Mouse (Mus musculus): ENCODE measurements around the gene Olfr921.

The Olfr921 gene

DNA sequence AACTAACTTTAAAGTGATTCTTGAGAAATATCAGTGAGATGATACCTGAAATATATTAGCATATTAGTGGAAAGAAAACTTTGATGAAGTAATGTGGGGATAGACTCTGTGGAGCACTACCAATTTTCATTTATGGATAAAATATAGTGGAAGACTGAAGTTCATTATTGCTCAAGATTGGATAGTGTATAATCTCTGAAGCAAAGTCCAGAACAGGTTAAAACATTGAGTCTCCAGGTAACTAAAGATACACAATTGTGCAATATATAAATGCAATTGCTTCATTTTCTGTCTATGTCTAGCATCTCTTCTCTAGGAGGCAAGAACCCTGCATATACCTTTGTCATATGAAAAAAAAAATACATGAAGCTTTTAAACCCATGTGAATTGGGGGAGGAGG is at the start of gene Olfr921:
Olfr921 (plus strand) TSS at position 301 of the 400 bp plus-strand sequence.
- no peak for DNase-seq (ENCODE audit: low read depth, low spot score)

DNA sequence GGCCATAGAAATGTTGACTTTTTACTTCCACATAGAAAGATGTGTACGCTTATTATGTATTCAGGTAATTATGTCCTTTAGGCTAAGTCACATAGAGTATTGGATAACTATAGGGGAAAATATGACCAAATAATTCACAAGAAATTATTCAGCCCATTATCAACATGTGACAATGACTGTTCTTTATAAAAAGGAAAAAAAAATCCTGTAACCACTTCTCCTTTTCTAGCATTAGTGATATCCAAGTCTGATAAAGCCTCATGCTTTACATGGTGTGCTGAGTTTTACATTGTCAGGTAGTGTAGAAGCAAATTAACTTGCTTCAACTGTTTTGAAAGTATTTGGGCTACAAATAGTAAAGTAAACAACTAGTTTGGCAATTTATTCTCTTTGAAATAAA is 48.8 kb upstream of the Olfr921 start:
- DNase-seq (ENCODE audit: low read depth, low spot score), result no peak

DNA sequence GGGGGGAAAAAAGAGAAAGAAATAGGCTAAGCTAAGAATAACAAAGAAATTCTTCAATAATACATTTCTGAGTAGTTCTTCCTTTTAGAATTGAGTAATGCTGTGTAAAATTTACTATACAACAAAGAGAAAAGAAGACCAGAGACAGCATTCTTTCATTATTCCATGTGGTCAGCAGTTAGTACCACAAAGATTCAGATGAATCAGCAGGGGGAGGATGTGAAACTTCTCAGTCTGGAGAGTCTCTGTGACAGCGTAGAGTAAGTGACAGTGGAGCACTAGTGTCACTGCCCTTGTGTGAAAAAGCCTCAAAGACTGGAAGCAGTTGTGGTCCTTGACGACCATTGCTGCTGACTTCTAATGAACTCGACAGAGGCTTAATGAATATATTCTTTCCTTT is 44.6 kb upstream of the Olfr921 start:
- DNase-seq (ENCODE audit: low read depth, low spot score), result no peak

DNA sequence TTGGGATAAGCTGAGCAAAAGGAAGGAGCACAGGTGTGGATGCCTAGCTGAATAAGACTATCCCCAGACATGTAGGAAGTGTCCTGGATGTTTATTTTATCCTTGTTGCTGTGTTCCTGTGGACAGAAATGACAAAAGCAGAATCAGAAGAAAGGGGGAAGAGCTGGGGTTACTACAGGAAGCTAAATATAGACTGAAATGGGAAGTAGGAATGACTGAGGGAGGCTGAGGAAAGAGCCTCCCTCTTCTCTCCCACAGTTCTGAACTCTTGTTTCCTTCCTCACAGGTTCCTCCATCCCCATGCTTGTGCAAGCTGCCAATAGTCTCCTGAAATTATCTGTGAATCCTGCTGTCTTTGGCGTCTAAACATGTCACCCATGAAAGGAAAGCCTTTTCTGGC is 31.5 kb upstream of the Olfr921 start:
- no peak for DNase-seq (ENCODE audit: low read depth, low spot score)

DNA sequence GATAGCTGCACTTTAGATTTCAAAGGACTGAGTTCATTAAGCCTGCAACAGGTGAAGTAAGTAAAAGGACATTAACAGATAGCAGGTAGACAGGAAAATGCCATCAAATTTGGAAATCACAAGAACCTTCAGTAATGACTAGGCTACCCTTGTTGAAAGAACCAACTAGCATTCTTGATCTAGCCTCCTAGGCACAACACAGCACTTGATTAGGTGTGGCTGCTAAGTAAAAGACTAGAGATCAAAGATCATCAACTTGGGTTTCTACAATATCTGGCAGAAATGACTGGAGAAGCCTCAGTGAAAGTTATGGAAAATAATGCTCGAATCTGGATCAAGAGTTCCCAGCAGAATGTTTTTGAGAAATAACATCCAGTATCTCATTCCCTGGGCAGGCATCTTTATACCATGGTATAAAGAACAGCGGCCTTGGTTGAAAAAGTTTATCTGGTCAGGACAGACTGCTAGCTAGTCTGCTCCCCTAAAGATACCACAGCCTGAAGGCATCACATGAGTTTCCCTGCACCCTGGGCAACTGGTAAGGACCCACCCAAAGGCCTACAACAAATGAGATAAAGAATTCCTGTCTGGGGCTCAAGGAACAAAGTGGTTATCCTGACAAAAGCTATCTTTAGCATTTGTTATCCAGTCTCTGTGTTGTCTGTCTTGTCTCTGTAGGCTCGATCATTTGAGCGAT is 28.1 kb upstream of the Olfr921 start:
- DNase-seq (ENCODE audit: low read depth, low spot score), result peak; percentile 5

DNA sequence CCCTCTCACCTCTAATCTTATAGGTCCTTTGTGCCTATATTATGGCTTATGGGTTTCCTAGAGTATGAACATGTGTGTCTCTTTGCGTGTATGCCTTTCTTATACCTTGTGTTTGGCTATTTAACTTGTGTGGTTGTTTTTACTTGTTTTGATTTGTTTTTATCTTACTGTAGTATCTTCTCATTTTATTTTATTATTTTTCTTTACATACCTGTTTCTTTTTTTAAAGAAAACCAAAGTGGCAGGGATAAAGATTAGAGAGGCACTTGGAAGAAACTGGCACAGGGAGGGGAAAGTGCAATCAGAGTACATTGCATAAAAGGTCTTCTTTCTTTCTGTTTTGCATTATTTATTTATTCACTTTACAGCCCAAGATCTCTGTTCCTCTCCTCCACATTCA is 20.9 kb upstream of the Olfr921 start, which contains the start of gene Olfr920:
Olfr920 (plus strand) TSS at position 301 of the 400 bp plus-strand sequence.
- DNase-seq (ENCODE audit: low read depth, low spot score), result no peak

DNA sequence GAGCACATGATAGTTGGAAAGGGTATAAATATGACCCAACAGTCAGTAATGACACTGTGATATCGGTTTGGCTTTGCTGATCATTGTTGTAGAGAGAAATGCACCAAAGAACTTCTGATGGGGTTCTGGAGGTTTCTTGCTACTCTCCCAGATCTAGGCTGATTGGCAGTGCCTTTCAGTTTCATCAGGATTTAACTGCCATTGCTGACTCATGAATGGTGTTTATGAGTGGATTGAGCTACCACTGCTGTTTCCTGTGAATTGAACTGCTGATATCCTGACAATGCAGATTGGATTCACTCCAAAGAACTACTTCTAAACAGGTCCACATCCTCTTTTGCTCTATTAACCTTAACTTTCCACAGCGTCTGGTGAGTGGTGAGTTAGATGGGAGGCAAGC is 19.8 kb downstream of the Olfr921 start:
- no peak for DNase-seq (ENCODE audit: low read depth, low spot score)

DNA sequence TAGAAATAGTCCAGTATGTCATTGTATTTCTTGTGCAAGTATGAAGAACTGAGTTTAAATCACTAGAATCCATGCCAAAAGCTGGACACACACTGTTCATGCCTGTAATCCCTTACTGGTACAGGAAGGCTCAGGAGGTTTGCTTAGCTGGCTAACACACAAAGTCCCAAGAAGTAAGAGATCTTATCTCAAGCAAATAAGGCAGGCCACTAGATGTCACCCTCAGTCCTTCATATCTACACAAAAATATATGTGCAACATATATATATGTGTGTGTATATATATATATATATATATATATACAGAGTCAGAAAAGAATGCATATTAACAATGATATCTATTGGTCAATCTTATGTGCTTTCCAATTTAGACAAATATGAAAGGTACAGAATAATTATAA is 32.8 kb downstream of the Olfr921 start:
- DNase-seq (ENCODE audit: low read depth, low spot score), result peak; percentile 5

DNA sequence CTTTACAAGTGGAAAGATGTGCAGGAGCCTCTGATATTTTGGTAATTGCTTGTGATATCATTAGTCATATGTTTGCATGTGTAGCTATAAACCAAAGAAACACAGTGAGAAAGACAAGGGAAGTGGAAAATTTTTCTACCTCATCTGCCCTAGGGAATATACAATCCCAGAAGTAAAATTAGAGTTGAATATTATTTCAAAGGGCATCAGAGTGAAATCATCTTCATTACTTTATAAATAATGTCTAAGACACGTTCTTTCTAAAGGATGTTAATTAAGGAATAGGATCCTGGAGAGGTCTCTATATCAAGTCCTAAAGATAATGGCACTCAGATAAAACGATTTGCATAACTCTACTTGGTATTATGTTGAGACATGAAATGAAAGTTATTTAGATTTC is 41.4 kb downstream of the Olfr921 start, which contains the start of gene Olfr922:
Olfr922 (plus strand) TSS at position 301 of the 400 bp plus-strand sequence.
- no peak for DNase-seq (ENCODE audit: low read depth, low spot score)

DNA sequence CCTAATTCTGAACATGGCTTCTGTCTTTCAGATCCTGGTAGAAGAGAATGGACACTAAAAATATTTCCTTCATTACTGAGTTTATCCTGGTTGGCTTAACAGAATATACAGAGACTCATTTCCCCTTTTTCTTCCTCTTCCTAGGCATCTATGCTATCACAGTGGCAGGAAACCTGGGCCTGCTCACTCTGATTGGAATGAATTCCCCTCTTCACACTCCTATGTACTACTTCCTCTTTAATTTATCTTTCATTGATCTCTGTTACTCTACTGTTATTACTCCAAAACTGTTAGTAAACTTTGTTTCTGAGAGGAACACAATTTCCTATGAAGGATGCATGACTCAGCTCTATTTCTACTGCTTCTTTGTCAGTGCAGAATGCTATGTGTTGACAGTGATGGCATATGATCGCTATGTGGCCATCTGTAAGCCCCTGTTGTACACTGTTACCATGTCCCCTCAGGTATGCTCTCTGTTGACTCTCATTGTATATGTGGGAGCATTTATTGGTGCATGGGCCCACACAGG is 42.7 kb downstream of the Olfr921 start:
- DNase-seq (ENCODE audit: low read depth, low spot score), result no peak

DNA sequence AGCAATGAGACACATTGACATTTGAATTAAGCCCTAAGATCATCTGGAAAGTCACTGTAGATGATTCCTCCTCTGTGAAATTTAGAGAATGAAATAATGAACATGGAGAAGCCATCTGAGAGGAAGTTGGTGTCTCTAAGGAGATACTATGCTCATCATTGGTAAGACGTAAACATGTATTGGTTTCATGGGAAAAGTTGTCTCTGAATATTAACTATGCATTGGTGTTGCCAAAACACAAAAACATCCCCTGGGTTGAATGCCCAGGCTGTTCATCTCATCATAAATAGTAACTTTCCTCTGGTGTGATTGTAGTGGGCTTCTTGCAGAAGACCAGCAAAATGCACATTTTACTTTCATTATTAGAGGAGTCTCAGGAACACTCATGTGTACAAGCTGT is 53.4 kb downstream of the Olfr921 start, which contains the start of gene Olfr923:
Olfr923 (plus strand) TSS at position 301 of the 400 bp plus-strand sequence.
- no peak for DNase-seq (ENCODE audit: low read depth, low spot score)

All from R1 (cell line).